Mouse (Mus musculus) cerebellum, adult 2 months (tissue): ENCODE measurements around the gene Pfkp. TPM values are rescaled to one million over a fixed set of nuclear protein-coding genes. Genes with fewer than 3 reads are reported as not detected.

ENCODE experiments used
- DNase-seq, 2 experiments: peaks; one replicate each; pipeline ENCODE4 v3.0.0; 2021
- H3K27ac ChIP-seq: fragments of 200-500 bp; 2 replicates; pipeline ENCODE4 v1.5.1; 2012; ENCODE audit warnings: low read length, control low read depth, inconsistent platforms; ENCODE audit not compliant: insufficient read depth
- H3K27me3 ChIP-seq: fragments of 200-500 bp; 2 replicates; pipeline ENCODE4 v1.6.1; 2012; ENCODE audit warnings: inconsistent platforms, mild to moderate bottlenecking, low read length, moderate library complexity; ENCODE audit not compliant: control insufficient read depth, insufficient read depth
- H3K4me1 ChIP-seq: fragments of 200-500 bp; 2 replicates; pipeline ENCODE4 v1.6.1; 2011; ENCODE audit warnings: low read length; ENCODE audit not compliant: control insufficient read depth, insufficient read depth
- H3K4me3 ChIP-seq: fragments of 200-500 bp; replicated peaks from 2 replicates; pipeline ENCODE3; 2011; ENCODE audit warnings: mild to moderate bottlenecking, low read depth, low read length, control low read depth; ENCODE audit not compliant: insufficient read depth
- CTCF ChIP-seq: fragments of 200-500 bp; IDR thresholded peaks from 2 replicates; pipeline ENCODE4 v1.5.1; 2011; ENCODE audit warnings: low read depth, mild to moderate bottlenecking, control low read depth, low read length, moderate library complexity, borderline replicate concordance; ENCODE audit not compliant: insufficient read depth
- POLR2A ChIP-seq: fragments of 200-500 bp; IDR thresholded peaks from 2 replicates; pipeline ENCODE4 v1.6.1; 2011; ENCODE audit warnings: low read length, control low read depth, borderline replicate concordance; ENCODE audit not compliant: insufficient read depth
- WGBS: fragments of 180-500 bp; shearing (Covaris S2); methylation state at CpG from one replicate; pipeline ENCODE4 v1.1.7; 2018; 5-methylcytosine and 5-hydroxymethylcytosine counted together
- polyA plus RNA-seq: library from polyadenylated mRNA; depleted of rRNA; stranded (reverse); fragments of >200 nt; gene quantifications from 2 replicates; pipeline ENCODE4 v1.2.3, GENCODE M21; 2012

Gene Pfkp
- polyA plus RNA-seq, 1 experiment: 204 TPM

DNA sequence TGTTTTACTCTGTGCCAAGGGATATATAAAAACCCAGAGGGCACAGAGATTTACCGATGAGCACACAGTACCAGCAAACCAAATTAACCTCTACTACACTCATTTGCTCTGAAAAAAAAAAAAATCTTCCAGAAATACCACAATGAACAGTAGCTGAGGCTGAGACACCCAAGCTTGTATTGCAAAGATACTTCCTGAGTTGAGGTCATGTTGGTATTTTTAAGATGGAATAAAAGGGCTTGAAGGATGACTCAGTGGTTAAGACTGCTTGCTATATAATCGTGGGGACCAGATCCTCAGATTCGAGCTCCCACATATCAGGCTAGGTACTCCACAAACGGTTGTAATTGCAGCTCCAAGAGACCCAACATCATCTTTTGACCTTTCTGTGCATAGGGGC lies 24.5 kb downstream of the Pfkp start:
- H3K4me3 ChIP-seq: no peak overlapping the region
- peaks cover 10% of the 10 kb centered on the region for H3K4me1 ChIP-seq
- 67% methylated on average over 4 of the region's 4 CpGs for WGBS
- H3K27ac ChIP-seq: no peak overlapping the region
- DNase-seq: no peak
- no peaks in the 10 kb centered on the region for H3K27me3 ChIP-seq
- TF ChIP-seq CTCF (no peak), POLR2A (no peak)

DNA sequence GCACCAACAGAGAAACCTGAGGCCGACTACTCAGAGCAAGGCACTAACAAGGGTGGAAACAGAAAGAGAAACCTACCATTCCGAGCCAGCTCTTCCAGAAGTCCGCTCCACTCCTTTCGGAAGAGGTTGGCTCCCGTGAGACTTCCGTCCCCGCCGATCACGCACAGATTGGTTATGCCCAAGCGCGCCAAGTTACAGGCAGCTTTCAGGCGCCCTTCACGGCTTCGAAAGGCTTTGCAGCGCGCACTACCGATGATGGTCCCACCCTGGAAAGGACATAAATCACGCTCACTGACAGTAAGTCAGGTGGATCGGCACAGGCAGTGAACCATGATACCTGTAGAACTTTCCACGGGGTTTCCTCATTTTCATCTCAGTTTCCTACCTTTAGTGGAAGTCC lies 26.7 kb downstream of the Pfkp start:
- DNase-seq: no peak
- Histone ChIP-seq H3K4me3 (no peak overlapping the region), H3K4me1 (peaks cover 10% of the 10 kb centered on the region), H3K27me3 (no peaks in the 10 kb centered on the region), H3K27ac (no peak overlapping the region)
- WGBS: 94% methylated on average over 20 of the region's 20 CpGs
- TF ChIP-seq POLR2A: no peak
- TF ChIP-seq CTCF: no peak

DNA sequence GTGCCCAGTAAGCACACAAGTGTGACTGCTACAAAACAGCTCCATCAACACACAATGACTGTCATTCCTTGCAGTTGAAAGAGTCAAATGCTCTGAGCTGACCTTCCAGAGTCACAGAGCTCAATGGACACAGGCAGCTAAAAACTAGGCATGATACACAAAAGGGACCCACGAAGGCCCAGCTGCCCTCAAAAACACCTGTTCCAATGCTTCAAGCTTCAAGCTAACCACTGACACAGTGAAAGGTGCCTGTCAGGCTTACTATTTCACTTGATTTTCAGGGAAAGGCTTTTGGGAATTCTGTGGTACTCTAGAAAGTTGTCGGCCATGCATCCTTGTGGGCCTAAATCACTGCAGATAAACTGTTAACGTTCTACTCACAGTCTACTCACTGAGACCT lies 28.3 kb downstream of the Pfkp start:
- TF ChIP-seq CTCF (no peak), POLR2A (no peak)
- no peaks in the 10 kb centered on the region for H3K27me3 ChIP-seq
- H3K4me1 ChIP-seq: peaks cover 5% of the 10 kb centered on the region
- no peak overlapping the region for H3K27ac ChIP-seq
- no peak overlapping the region for H3K4me3 ChIP-seq
- no peak for DNase-seq
- WGBS: 85% methylated on average over 3 of the region's 3 CpGs

DNA sequence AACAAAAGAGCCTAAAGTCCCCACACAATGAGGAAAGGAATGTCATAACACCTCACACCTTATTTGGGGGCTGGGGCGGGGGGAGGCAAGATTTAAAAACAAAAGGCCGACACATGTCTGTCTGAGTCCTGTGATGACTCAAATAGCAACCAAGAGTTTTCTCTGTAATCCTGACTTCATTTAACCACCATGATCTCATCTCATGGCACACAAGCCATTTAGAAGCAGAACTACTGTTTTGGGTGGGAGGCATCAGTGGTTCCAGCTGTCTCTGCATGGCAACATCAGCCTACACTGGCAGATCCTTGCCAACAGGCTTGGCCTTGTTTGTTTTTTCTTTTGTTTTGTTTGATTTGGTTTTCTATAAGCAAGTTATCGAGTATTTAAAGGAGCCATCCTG lies 29.9 kb downstream of the Pfkp start:
- Histone ChIP-seq H3K4me1 (no peaks in the 10 kb centered on the region), H3K4me3 (no peak overlapping the region), H3K27me3 (no peaks in the 10 kb centered on the region), H3K27ac (no peak overlapping the region)
- DNase-seq: no peak
- WGBS: 86% methylated on average over 3 of the region's 3 CpGs
- TF ChIP-seq POLR2A: no peak
- no peak for TF ChIP-seq CTCF

DNA sequence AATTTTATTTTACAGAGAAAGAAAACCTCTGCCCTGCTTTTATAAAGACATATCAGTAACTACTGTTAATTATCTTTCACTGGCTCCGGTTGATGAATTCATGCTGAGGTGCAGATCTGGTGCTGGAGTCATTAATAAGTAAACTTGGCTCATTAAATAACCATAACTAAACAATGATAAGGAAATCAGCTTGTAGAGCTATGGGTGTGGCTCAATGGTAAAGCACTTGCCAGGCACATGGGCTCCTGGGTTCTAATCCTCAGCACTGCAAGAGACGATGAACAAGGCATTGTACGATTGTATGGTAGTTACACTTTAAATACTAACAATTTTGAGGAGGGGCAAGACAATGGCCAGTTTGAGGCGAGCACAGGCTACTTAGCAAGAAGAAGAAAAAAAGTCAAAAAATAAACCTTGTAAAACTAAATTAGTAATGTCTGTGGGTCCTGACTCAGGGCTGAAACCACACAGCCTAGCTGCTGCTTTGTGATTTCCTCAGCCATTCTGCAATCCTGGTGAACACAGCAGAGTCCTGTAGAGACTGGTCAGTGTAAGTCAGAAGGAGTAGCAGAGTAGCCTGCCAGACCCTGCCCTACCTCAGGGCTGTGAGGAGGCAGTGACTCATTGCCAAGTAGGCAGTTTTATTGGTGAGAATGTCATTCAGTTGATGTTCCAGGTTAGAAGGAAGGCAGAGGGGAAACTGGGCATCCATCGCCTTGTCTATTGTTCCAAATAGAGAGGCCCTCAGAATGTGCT lies 34.7 kb downstream of the Pfkp start:
- no peaks in the 10 kb centered on the region for H3K4me1 ChIP-seq
- H3K27ac ChIP-seq: no peak overlapping the region
- H3K27me3 ChIP-seq: no peaks in the 10 kb centered on the region
- TF ChIP-seq CTCF: no peak
- no peak for TF ChIP-seq POLR2A
- DNase-seq: no peak
- no peak overlapping the region for H3K4me3 ChIP-seq
- WGBS: 86% methylated on average over 5 of the region's 5 CpGs

DNA sequence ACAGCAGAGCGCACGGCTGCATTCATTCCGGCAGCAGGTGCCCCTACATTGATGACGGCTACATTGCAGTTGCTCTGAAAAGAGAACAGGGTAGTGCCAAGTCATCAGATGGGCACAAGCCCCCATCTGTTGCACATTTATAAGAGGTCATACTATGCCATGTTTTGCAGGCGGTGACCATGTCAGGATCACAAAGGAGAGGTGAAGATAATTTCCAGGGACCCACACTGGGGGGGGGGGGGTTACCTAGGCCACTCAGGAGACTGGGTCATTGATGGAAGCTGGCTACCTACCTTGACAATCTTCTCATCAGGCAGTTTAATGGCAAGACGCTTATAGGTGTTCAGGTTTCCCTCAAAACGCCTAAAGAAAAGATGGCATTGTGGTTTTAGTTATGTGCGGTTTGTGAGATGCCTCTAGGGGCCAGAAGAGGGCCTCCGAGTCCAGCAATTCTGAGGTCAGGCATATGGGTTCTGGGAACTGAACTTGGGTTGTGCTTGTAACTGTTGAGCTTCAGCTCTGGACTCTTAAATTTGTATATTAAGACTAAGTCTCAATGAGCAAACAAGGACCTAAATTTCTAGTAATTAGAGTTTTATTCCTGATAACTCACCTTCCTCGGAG lies 45.7 kb downstream of the Pfkp start:
- Histone ChIP-seq H3K27me3 (no peaks in the 10 kb centered on the region), H3K4me3 (no peak overlapping the region), H3K4me1 (no peaks in the 10 kb centered on the region), H3K27ac (no peak overlapping the region)
- no peak for DNase-seq
- TF ChIP-seq POLR2A: no peak
- TF ChIP-seq CTCF: peak; percentile 39; the same call in 1 of the 2 replicates
- 71% methylated on average over 10 of the region's 10 CpGs for WGBS

DNA sequence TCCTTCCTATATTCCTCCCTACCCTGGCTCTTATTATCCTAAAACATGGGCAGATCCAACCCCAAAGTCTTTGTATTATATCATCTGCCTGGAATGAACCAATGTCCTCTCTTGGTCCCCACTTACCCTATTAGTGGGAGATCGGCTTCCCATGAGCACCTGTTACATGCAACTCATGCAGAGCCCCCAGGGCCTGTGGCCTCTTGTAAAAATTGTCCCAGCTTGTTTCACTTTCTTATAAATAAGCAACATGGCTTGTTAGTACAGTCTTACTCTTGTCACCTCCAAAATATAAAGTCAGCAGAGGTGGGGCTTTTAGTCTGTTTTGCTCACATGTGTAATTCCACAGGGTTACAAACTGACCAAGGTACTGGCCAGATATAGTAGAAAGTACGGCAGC lies 46.9 kb downstream of the Pfkp start:
- Histone ChIP-seq H3K4me1 (no peaks in the 10 kb centered on the region), H3K27me3 (no peaks in the 10 kb centered on the region), H3K4me3 (no peak overlapping the region), H3K27ac (no peak overlapping the region)
- WGBS: 87% methylated on average over 2 of the region's 2 CpGs
- TF ChIP-seq POLR2A: no peak
- no peak for TF ChIP-seq CTCF
- no peak for DNase-seq

DNA sequence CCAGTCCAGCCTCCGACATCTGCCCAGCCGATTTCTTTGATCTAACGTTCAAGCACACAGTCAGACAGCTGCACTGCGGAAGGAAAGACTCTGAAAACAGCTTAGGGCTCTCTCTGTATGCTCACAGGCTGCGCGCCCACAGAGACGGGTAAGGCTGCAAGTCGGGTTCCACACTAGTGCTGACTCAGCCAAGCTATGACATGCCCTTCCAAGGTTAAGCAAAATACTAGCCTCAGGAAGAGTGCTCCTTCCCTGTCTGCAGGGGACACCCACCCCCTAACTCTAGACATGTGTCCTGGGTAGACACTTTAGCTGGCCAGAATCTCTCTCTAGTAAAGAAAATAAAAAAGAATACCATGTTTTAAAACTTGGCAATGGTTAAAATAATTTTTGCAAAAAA lies 48.0 kb downstream of the Pfkp start:
- Histone ChIP-seq H3K27me3 (no peaks in the 10 kb centered on the region), H3K4me3 (no peak overlapping the region), H3K4me1 (no peaks in the 10 kb centered on the region), H3K27ac (no peak overlapping the region)
- 83% methylated on average over 8 of the region's 8 CpGs for WGBS
- no peak for DNase-seq
- TF ChIP-seq CTCF (no peak), POLR2A (no peak)
